ENCODE assay signal across 9 mouse cellular contexts in genomic region chr5:64367426-64367825, GRCm38 (mm10).
DNase-seq lines count a peak whose midpoint lies in the region; ATAC-seq lines count a peak whose summit lies in the region.
"Had no signal": no experiment of that assay in that cellular context is flagged by ENCODE, and none has a peak within 500 bp of the region (broad histone marks: within the 10 kb centered on the region; RNA-seq: fewer than 3 reads in every experiment).

No protein-coding gene starts in this region.

- no peak overlapping the region for H3K4me2 ChIP-seq in hindbrain, embryonic 11.5 days (replicated peaks; ENCODE audit: low read depth, low read length)
- no peak overlapping the region for H3K4me2 ChIP-seq in lung, embryonic 16.5 days (ENCODE audit: low read depth, low read length)
- H3K4me2 ChIP-seq: limb, embryonic 12.5 days had no signal

- no peaks in the 10 kb centered on the region for H3K9me3 ChIP-seq in hindbrain, embryonic 10.5 days
- no peaks in the 10 kb centered on the region for H3K9me3 ChIP-seq in hindbrain, embryonic 11.5 days (ENCODE audit: control insufficient read depth, low read length)
- H3K9me3 ChIP-seq in lung, embryonic 16.5 days (ENCODE audit: control insufficient read depth, low read length), result no peaks in the 10 kb centered on the region
- H3K9me3 ChIP-seq: limb, embryonic 12.5 days had no signal

- peak overlapping the region; percentile 64 for H3K27ac ChIP-seq in hindbrain, embryonic 10.5 days
- H3K27ac ChIP-seq in hindbrain, embryonic 11.5 days (ENCODE audit: low read depth, low read length), result no peak overlapping the region
- peak overlapping the region; percentile 41 for H3K27ac ChIP-seq in lung, embryonic 16.5 days (ENCODE audit: low read length)
- H3K27ac ChIP-seq: limb, embryonic 12.5 days had no signal

- no peak for DNase-seq in hindbrain, embryonic 10.5 days (ENCODE audit: low spot score)
- DNase-seq in hindbrain, embryonic 11.5 days (ENCODE audit: low spot score), result no peak
- DNase-seq in cerebellum, adult 9-10 months, result peak; percentile 8
- DNase-seq in heart, adult 18-20 months, result peak; percentile 87 to 90
- DNase-seq in kidney, adult 8-10 months, result peak; percentile 92
- DNase-seq in right cerebral cortex, postnatal 4 days, result peak; percentile 67
- no peak for DNase-seq in thymus, postnatal 36 days

- no peak overlapping the region for H3K9ac ChIP-seq in hindbrain, embryonic 11.5 days (ENCODE audit: low read depth, low read length)
- H3K9ac ChIP-seq in lung, embryonic 16.5 days (ENCODE audit: low read length), result no peak overlapping the region
- H3K9ac ChIP-seq: limb, embryonic 12.5 days had no signal

- no peaks in the 10 kb centered on the region for H3K36me3 ChIP-seq in hindbrain, embryonic 10.5 days
- H3K36me3 ChIP-seq in hindbrain, embryonic 11.5 days (ENCODE audit: control insufficient read depth, insufficient read depth, low read length), result no peaks in the 10 kb centered on the region
- H3K36me3 ChIP-seq in lung, embryonic 16.5 days (ENCODE audit: control insufficient read depth, insufficient read depth, low read length), result no peaks in the 10 kb centered on the region
- H3K36me3 ChIP-seq: limb, embryonic 12.5 days had no signal

- H3K4me1 ChIP-seq in hindbrain, embryonic 10.5 days (replicated peaks), result peaks cover 30% of the 10 kb centered on the region
- H3K4me1 ChIP-seq in hindbrain, embryonic 11.5 days (replicated peaks; ENCODE audit: control insufficient read depth, insufficient read depth, low read length), result no peaks in the 10 kb centered on the region
- peaks cover 37% of the 10 kb centered on the region for H3K4me1 ChIP-seq in lung, embryonic 16.5 days (replicated peaks; ENCODE audit: control insufficient read depth, insufficient read depth, low read length)

- no peak overlapping the region for H3K4me3 ChIP-seq in hindbrain, embryonic 10.5 days
- no peak overlapping the region for H3K4me3 ChIP-seq in hindbrain, embryonic 11.5 days (ENCODE audit: low read depth, low read length)
- H3K4me3 ChIP-seq in lung, embryonic 16.5 days (ENCODE audit: low read length), result no peak overlapping the region
- H3K4me3 ChIP-seq: limb, embryonic 12.5 days had no signal

- ATAC-seq in hindbrain, embryonic 11.5 days (ENCODE audit: low FRiP score), result no peak
- ATAC-seq in lung, embryonic 16.5 days (ENCODE audit: low read depth), result peak; percentile 87

- 43% methylated on average over 8 of the region's 8 CpGs for WGBS in hindbrain, embryonic 10.5 days
- 37% methylated on average over 8 of the region's 8 CpGs for WGBS in hindbrain, embryonic 11.5 days
- 17% methylated on average over 8 of the region's 8 CpGs for WGBS in lung, embryonic 16.5 days

- H3K27me3 ChIP-seq in hindbrain, embryonic 10.5 days (ENCODE audit: insufficient read depth, poor library complexity, severe bottlenecking), result no peaks in the 10 kb centered on the region
- H3K27me3 ChIP-seq in hindbrain, embryonic 11.5 days (ENCODE audit: control insufficient read depth, insufficient read depth, low read length), result no peaks in the 10 kb centered on the region
- H3K27me3 ChIP-seq in lung, embryonic 16.5 days (ENCODE audit: control insufficient read depth, insufficient read depth, low read depth, low read length), result no peaks in the 10 kb centered on the region
- H3K27me3 ChIP-seq: limb, embryonic 12.5 days had no signal

Comparison
In these comparisons a context has a peak if more than half of its experiments do, and no peak if none do; other contexts are left out.
1. DNase-seq: peak in cerebellum, adult 9-10 months (single experiment), heart, adult 18-20 months (2 of 2), kidney, adult 8-10 months (2 of 2) and right cerebral cortex, postnatal 4 days (single experiment); none in hindbrain, embryonic 10.5 days (single experiment), hindbrain, embryonic 11.5 days (single experiment) and thymus, postnatal 36 days (0 of 2).